Mouse (Mus musculus): ENCODE results near the gene Saa2. TPM values are rescaled to one million over a fixed set of nuclear protein-coding genes. Genes with fewer than 3 reads are reported as not detected.

Gene Saa2
- polyA plus RNA-seq (2015; fragmentation: Nextera tagmentation; extraction: Ambion mirVana), result not detected in 2 replicates

DNA sequence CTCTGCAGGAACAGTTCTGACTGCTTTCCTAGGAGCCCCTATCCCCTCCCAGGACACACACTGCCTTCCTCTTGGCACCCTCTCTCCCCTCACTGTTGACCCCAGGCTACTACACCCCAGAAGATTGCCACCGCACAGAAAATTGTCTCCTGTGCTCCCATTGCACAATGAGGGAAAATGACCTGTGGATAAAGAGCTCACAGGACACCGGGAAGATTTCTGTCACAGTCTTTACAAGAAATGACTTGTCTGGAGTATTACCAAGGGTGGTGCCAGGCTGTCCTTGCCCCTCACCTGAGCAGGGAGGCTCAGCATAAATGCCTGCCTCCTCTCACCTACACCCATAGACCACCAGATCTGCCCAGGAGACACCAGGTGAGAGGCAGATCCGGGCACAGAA is at the start of gene Saa2:
Gene Saa2, plus strand, starts transcription at position 301 of the 400 bp plus-strand sequence.
- no peak for ATAC-seq
- 78% methylated on average over 3 of the region's 3 CpGs for WGBS

DNA sequence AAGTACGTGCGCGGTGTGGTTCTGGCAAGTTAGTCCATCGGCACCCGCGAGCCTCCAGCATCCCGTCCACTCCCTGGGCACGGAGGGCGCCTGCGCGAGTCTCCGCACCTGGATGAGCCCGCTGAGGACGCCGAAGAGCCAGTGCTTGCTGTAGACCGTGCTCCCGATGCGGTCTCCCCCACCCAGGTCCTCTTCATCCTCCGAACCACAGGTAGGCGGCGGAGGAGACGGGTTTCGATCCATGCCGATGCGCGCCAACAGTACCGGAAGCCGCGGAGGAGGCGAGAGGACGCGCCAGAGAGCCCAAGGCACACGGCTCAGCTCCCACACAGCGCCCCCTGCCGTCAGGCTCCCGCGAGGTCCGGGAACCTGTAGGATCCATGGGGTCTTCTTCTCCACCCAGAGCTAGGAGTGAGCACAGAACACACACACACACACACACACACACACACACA is 41.2 kb upstream of the Saa2 start, which contains the start of gene Saal1:
Gene Saal1, minus strand, starts transcription at position 291 of the 455 bp plus-strand sequence.
- Histone ChIP-seq H3K36me3 (peaks cover 28% of the 10 kb centered on the region), H3K9ac (replicated peaks) (peak within 1 kb of the TSS; percentile 88), H3K4me2 (replicated peaks) (peak within 1 kb of the TSS; percentile 61), H3K4me3 (replicated peaks) (peak within 1 kb of the TSS; percentile 86), H3K4me1 (replicated peaks) (peaks cover 10% of the 10 kb centered on the region), H3K27me3 (no peaks in the 10 kb centered on the region), H3K27ac (peak within 1 kb of the TSS; percentile 75), H3K9me3 (no peaks in the 10 kb centered on the region)
- ATAC-seq, result peak; percentile 98
- 0% methylated on average over 38 of the region's 38 CpGs for WGBS

More for the DNA sequence above, at the start of gene Saa2:
- H3K27ac ChIP-seq, result no peak within 1 kb of the TSS
- H3K36me3 ChIP-seq, result no peaks in the 10 kb centered on the region
- H3K27me3 ChIP-seq, result no peaks in the 10 kb centered on the region
- H3K4me2 ChIP-seq (replicated peaks), result no peak within 1 kb of the TSS
- no peak within 1 kb of the TSS for H3K4me3 ChIP-seq (replicated peaks)
- no peak within 1 kb of the TSS for H3K9ac ChIP-seq (replicated peaks)
- H3K4me1 ChIP-seq (replicated peaks), result peaks cover 4% of the 10 kb centered on the region; the same call in 1 of the 2 replicates
- no peaks in the 10 kb centered on the region for H3K9me3 ChIP-seq

DNA sequence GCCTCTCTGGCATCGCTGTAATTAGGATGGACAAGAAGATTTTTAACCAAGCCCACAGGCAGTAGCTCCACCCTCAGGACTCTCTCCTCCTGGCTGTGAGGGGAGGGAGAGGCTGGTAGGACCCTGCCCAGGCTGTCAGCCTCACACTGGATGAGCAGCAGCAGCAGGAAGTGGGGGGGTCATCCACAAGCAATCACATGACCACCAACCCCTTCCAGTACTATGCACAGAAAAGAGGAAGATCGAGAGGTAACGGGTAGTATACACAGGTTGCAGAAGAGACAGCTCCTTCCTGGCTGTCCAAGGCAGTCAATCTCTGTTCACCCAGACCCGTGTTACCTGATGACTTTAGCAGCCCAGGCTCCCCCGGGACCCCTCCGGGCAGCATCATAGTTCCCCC is 39.3 kb upstream of the Saa2 start:
- Histone ChIP-seq H3K4me2 (replicated peaks) (no peak overlapping the region), H3K36me3 (peaks cover 10% of the 10 kb centered on the region; the same call in 1 of the 2 replicates), H3K27ac (no peak overlapping the region), H3K9ac (replicated peaks) (no peak overlapping the region), H3K4me3 (replicated peaks) (no peak overlapping the region), H3K9me3 (no peaks in the 10 kb centered on the region), H3K4me1 (replicated peaks) (peaks cover 10% of the 10 kb centered on the region), H3K27me3 (no peaks in the 10 kb centered on the region; the same call in 1 of the 2 replicates)
- ATAC-seq, result no peak
- WGBS, result 82% methylated on average over 6 of the region's 6 CpGs

DNA sequence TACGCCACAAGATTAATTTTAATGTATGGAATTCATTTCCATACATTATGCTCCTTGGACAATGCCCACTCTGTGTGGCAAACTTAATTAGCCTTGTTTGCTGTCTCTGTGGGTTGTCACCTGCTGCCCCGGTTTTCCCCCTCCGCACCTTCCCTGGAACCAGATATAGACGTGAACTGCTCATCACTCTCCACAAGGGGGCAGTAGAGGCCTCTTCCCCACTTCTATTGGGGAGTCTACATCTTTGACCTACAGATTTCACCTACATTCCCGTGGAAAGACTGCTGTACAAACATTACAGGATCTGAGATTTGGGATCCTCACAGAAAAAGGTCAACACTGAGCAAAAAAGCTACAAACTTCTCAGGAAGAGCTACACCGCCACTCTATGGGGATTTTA is 37.1 kb upstream of the Saa2 start:
- Histone ChIP-seq H3K36me3 (no peaks in the 10 kb centered on the region), H3K4me3 (replicated peaks) (no peak overlapping the region), H3K4me2 (replicated peaks) (no peak overlapping the region), H3K27me3 (peaks cover 2% of the 10 kb centered on the region; the same call in 1 of the 2 replicates), H3K27ac (no peak overlapping the region), H3K9me3 (no peaks in the 10 kb centered on the region), H3K4me1 (replicated peaks) (peaks cover 4% of the 10 kb centered on the region), H3K9ac (replicated peaks) (no peak overlapping the region)
- ATAC-seq, result no peak
- WGBS, result 34% methylated on average over 6 of the region's 6 CpGs

DNA sequence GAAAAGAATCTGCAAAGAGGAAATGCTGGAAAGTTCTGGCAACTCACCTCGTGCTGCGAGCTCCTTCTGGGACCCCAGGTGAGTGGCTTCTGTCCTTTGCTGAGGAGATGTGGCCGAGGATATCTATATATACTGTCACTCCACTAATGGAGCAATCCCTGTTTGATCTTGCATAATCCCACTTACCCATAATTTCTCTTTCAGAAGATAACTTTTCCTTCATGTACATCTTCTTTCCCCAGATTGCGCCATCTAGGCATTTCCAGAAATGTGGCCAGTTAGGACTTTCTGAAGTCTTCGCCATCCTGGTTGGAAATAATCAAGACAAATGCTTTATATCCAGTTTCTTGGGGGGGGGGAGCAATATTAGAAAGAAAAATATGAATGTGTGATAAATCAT is 36.0 kb upstream of the Saa2 start, which contains the start of gene Saa3:
Gene Saa3, minus strand, starts transcription at position 101 of the 400 bp plus-strand sequence.
- Histone ChIP-seq H3K9ac (replicated peaks) (no peak within 1 kb of the TSS), H3K27me3 (peaks cover 3% of the 10 kb centered on the region; the same call in 1 of the 2 replicates), H3K4me1 (replicated peaks) (no peaks in the 10 kb centered on the region), H3K9me3 (no peaks in the 10 kb centered on the region), H3K27ac (no peak within 1 kb of the TSS), H3K4me3 (replicated peaks) (no peak within 1 kb of the TSS), H3K36me3 (no peaks in the 10 kb centered on the region), H3K4me2 (replicated peaks) (no peak within 1 kb of the TSS)
- ATAC-seq, result no peak
- WGBS, result 92% methylated on average over 5 of the region's 5 CpGs

DNA sequence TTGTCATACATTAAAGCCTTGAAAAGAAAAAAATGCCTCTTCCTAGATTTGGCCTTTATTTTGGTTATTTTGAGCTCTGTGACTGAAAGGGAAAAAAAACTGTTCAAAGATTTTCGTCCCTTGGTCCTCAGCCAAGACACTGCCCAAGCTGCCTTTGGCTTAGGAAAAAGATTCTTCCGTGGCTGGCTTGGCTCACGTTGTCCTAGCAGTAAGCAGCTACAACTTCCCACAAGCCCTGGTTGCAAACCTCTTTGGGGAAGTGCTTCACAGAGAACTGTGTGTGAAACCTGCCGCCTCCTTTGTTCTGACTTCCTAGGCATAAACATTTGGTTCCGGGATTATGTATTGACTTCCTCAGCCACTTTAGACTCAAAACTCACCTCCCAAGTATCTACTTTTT is 34.7 kb upstream of the Saa2 start:
- H3K4me1 ChIP-seq (replicated peaks), result no peaks in the 10 kb centered on the region
- H3K27me3 ChIP-seq, result peaks cover 3% of the 10 kb centered on the region; the same call in 1 of the 2 replicates
- H3K4me2 ChIP-seq (replicated peaks), result no peak overlapping the region
- H3K9ac ChIP-seq (replicated peaks), result no peak overlapping the region
- no peaks in the 10 kb centered on the region for H3K36me3 ChIP-seq
- no peak for ATAC-seq
- H3K27ac ChIP-seq, result no peak overlapping the region
- 77% methylated on average over 5 of the region's 5 CpGs for WGBS
- H3K4me3 ChIP-seq (replicated peaks), result no peak overlapping the region
- H3K9me3 ChIP-seq, result no peaks in the 10 kb centered on the region

DNA sequence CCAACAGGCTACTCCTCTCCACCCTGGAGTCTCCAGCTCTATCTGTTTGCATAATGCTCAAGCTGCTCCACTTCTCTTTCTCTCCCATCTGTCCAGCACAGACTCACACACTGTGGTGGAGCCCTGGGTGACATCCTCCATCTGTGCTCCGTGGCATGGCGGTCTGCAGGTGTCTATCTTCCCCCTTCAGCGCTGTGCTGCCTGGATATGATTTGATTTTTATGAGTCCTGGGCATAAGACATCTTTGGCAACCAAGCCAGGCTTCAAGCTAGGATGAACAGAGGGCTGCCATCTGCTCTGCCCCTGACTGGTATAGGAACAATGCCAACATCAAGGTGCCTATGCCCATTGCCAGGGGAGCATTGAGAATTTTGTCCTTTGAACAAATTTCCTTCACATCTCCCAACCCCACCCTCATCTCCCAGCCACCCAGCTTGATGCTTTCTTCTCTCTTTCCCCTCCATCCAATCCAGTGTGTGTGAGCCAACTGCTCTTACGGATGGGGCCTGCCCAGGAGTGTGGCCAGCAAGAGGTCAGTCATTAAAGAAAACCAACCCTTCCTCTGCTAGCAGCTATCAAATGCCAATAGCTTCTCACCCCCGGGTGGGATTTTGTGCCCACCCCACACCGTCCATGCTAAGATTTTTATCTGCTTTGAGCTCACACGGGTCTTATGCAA is 32.9 kb upstream of the Saa2 start:
- no peaks in the 10 kb centered on the region for H3K36me3 ChIP-seq
- no peak overlapping the region for H3K9ac ChIP-seq (replicated peaks)
- H3K4me1 ChIP-seq (replicated peaks), result no peaks in the 10 kb centered on the region
- H3K4me3 ChIP-seq (replicated peaks), result no peak overlapping the region
- H3K9me3 ChIP-seq, result no peaks in the 10 kb centered on the region
- WGBS, result 87% methylated on average over 7 of the region's 7 CpGs
- peaks cover 3% of the 10 kb centered on the region; the same call in 1 of the 2 replicates for H3K27me3 ChIP-seq
- no peak overlapping the region for H3K27ac ChIP-seq
- no peak for ATAC-seq
- H3K4me2 ChIP-seq (replicated peaks), result no peak overlapping the region

DNA sequence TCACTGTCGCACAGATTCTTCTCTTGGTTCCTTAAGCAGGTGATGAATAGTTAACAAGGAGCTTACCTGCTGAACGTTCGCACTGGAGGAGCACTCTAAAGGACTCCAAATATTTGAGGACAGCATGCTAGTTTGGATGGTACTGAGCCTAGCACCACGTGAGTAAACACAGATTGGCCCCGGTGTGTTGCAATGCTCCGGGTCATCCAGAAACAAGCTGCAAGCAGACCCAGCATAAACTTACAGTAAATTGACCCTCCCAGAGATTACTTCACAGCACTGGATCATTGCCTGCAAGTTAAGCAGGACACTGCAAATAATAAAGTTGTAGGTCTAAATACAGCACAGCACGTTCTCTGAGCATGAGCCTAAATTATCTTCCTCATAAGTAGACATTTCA is 32.1 kb upstream of the Saa2 start:
- WGBS, result 87% methylated on average over 7 of the region's 7 CpGs
- ATAC-seq, result no peak

DNA sequence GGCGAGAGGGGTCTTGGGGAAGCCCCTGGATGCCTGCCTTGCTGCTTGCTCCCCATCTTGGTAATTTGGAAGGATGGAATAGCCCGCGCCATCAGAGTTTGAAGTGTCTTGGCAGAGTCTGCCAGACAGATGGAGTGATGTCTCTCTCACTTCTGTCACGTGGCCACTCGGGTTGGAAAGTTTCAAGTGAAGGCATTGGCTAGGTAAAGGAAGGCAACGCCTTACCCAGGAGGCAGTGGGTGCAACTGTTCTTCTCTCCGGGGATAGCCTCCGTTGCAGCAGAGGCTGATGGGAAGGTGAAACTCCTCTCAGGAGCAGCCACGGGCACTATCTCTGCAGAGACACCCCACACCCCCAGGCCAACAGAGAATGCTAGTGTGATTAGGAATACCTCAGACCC is 31.1 kb upstream of the Saa2 start:
- H3K9ac ChIP-seq (replicated peaks), result no peak overlapping the region
- H3K36me3 ChIP-seq, result no peaks in the 10 kb centered on the region
- no peaks in the 10 kb centered on the region for H3K4me1 ChIP-seq (replicated peaks)
- H3K27me3 ChIP-seq, result peaks cover 3% of the 10 kb centered on the region; the same call in 1 of the 2 replicates
- no peak overlapping the region for H3K27ac ChIP-seq
- no peak overlapping the region for H3K4me2 ChIP-seq (replicated peaks)
- WGBS, result 71% methylated on average over 9 of the region's 9 CpGs
- no peaks in the 10 kb centered on the region for H3K9me3 ChIP-seq
- no peak overlapping the region for H3K4me3 ChIP-seq (replicated peaks)
- ATAC-seq, result no peak

More for the DNA sequence above, 32.1 kb upstream of the Saa2 start:
- Histone ChIP-seq H3K4me2 (replicated peaks) (no peak overlapping the region), H3K27me3 (peaks cover 3% of the 10 kb centered on the region; the same call in 1 of the 2 replicates), H3K27ac (no peak overlapping the region), H3K36me3 (no peaks in the 10 kb centered on the region), H3K9me3 (no peaks in the 10 kb centered on the region), H3K4me3 (replicated peaks) (no peak overlapping the region), H3K9ac (replicated peaks) (no peak overlapping the region), H3K4me1 (replicated peaks) (no peaks in the 10 kb centered on the region)

DNA sequence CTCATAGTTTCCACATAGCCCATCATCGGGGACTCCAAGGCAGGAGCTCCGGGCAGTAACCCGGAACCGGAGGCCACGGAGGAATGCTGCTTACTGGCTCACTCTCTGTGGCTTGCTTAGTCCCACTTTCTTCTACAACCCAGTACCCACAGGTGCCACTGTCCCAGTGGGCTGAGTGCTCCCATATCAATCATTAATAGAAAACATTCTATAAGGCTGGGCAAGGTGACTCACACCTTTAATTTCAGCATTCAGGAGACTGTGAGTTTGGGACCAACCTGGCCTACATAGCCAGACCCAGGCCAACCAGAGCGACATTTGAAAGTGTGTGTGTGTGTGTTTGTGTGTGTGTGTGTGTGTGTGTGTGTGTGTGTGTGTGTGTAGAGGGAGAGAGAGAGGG is 28.2 kb upstream of the Saa2 start:
- no peak for ATAC-seq
- Histone ChIP-seq H3K4me3 (replicated peaks) (no peak overlapping the region), H3K27ac (no peak overlapping the region), H3K9ac (replicated peaks) (no peak overlapping the region), H3K9me3 (no peaks in the 10 kb centered on the region), H3K4me2 (replicated peaks) (no peak overlapping the region), H3K27me3 (0 out of 2 replicates have a peak, but pooled peaks cover 3% of the 10 kb centered on the region), H3K4me1 (replicated peaks) (no peaks in the 10 kb centered on the region), H3K36me3 (no peaks in the 10 kb centered on the region)
- 95% methylated on average over 6 of the region's 6 CpGs for WGBS

DNA sequence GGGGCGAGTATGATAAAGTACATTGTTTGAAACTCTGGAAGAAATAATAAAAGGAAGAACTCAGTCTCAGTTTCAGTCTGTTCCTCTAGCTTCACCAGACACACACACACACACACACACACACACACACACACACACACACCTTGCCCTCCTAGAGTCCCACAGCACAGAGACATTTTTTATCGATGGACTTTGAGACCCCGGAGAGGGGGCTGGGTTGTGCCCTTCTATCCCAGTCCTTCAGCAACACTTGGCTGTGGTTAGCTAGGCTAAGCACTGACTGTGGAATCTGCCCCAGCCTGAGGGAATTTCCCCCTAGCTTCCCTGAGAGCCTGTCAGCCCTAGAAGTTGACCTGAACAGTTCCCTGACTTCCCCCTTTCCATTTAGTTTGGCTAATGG is 27.7 kb upstream of the Saa2 start:
- ATAC-seq, result no peak
- no peak overlapping the region for H3K27ac ChIP-seq
- no peak overlapping the region for H3K9ac ChIP-seq (replicated peaks)
- H3K9me3 ChIP-seq, result no peaks in the 10 kb centered on the region
- no peaks in the 10 kb centered on the region for H3K4me1 ChIP-seq (replicated peaks)
- H3K36me3 ChIP-seq, result no peaks in the 10 kb centered on the region
- H3K4me2 ChIP-seq (replicated peaks), result no peak overlapping the region
- no peak overlapping the region for H3K4me3 ChIP-seq (replicated peaks)
- 0 out of 2 replicates have a peak, but pooled peaks cover 3% of the 10 kb centered on the region for H3K27me3 ChIP-seq
- WGBS, result 83% methylated on average over 3 of the region's 3 CpGs

DNA sequence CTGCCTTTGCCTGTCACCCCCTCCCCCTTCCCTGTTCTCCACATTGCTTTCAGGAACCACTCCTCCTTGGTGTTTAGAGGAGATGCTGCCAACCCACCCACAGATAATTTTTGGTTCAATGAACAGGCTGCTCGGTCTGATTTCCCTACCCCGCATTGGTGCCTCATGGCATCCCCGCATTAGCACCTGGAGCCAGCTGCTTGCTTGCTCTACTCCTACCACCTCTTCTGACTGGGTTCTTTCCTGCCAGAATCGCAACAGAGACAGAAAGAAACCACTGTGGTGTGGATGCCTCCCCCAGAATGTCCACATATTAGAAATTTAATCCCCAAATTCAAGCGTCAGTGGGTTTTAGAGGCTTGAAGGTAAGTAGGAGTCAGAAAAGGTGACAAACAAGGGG is 27.2 kb upstream of the Saa2 start:
- ATAC-seq, result no peak
- Histone ChIP-seq H3K4me1 (replicated peaks) (no peaks in the 10 kb centered on the region), H3K27me3 (0 out of 2 replicates have a peak, but pooled peaks cover 3% of the 10 kb centered on the region), H3K36me3 (no peaks in the 10 kb centered on the region), H3K4me2 (replicated peaks) (no peak overlapping the region), H3K9ac (replicated peaks) (no peak overlapping the region), H3K27ac (no peak overlapping the region), H3K4me3 (replicated peaks) (no peak overlapping the region), H3K9me3 (no peaks in the 10 kb centered on the region)
- 76% methylated on average over 5 of the region's 5 CpGs for WGBS
